Mouse (Mus musculus): ENCODE results near the gene Gm17332. TPM values are rescaled to one million over a fixed set of nuclear protein-coding genes. Genes with fewer than 3 reads are reported as not detected.
A peak's percentile ranks its signal among the peaks of the same experiment; 100 is the strongest.
"Not testable (repeated sequence)": the region's sequence is repeated elsewhere in the genome, so short reads cannot be mapped to it uniquely, and the experiment has no call there.

Gm17332 gene
- polyA plus RNA-seq, 1 experiment from 2014 or later: not detected

DNA sequence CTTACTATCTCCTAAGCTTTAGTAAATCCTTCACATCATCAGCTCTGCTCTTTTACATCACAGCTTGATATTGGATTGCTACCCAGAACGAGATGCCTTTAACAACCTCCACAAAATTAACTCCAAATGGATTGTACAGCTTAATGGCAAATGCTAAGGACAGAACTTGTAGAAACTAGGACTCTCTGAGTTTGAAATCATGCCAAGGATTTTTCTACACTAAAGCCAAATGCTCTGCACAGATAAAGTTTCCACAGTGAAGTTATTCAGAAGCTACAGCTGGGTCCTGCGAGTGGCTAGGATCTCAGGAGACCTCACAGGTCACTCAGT, 13.5 kb downstream of the Gm17332 start:
- H3K27me3 ChIP-seq (replicated peaks; ENCODE audit: control insufficient read depth, insufficient read depth, low read length): no peaks in the 10 kb centered on the region
- ATAC-seq (ENCODE audit: low read depth) (no peak), DNase-seq (ENCODE audit: low spot score) (peak; percentile 40)
- H3K27ac ChIP-seq (replicated peaks; ENCODE audit: low read depth, low read length): no peak overlapping the region
- peak overlapping the region; percentile 63 for H3K4me2 ChIP-seq (ENCODE audit: low read depth, low read length)
- H3K36me3 ChIP-seq (ENCODE audit: control insufficient read depth, insufficient read depth, low read length): no peaks in the 10 kb centered on the region
- H3K9me3 ChIP-seq (ENCODE audit: control insufficient read depth, low read length): no peaks in the 10 kb centered on the region
- H3K4me1 ChIP-seq (ENCODE audit: control insufficient read depth, insufficient read depth, low read length): peaks cover 3% of the 10 kb centered on the region; the same call in 1 of the 2 replicates
- H3K9ac ChIP-seq (ENCODE audit: low read depth, low read length): 0 out of 2 replicates have a peak overlapping the region, but pooled peaks have one; percentile 37
- H3K4me3 ChIP-seq (ENCODE audit: low read depth, low read length): peak overlapping the region; percentile 42
- 44% methylated on average over 2 of the region's 2 CpGs for WGBS

DNA sequence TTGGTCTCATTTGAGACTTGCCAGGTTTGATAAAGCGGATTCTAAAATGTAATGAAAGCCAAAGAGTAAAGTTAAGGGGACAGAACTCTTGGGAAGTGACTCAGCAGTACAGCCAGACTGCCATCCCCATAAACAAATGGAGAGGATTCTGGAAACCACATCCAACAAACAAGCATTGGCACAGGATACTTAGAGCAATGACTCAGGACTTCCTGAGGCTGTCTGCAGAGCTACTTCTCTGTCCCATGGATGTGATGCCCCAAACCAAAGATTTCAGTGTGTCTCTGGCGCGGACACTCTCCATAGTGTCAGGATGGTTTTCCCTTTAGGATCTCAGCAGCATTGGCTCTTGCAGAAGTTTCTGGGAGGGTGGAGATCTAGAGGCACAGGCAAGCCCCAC, 25.2 kb downstream of the Gm17332 start:
- no peak for DNase-seq (ENCODE audit: low spot score)
- Histone ChIP-seq H3K27ac (replicated peaks; ENCODE audit: low read depth, low read length) (no peak overlapping the region), H3K4me3 (ENCODE audit: low read depth, low read length) (no peak overlapping the region), H3K9ac (ENCODE audit: low read depth, low read length) (no peak overlapping the region), H3K9me3 (ENCODE audit: control insufficient read depth, low read length) (no peaks in the 10 kb centered on the region), H3K4me1 (ENCODE audit: control insufficient read depth, insufficient read depth, low read length) (no peaks in the 10 kb centered on the region), H3K36me3 (ENCODE audit: control insufficient read depth, insufficient read depth, low read length) (no peaks in the 10 kb centered on the region), H3K27me3 (replicated peaks; ENCODE audit: control insufficient read depth, insufficient read depth, low read length) (no peaks in the 10 kb centered on the region), H3K4me2 (ENCODE audit: low read depth, low read length) (no peak overlapping the region)
- WGBS: 91% methylated on average over 3 of the region's 3 CpGs
- ATAC-seq (ENCODE audit: low read depth): no peak

DNA sequence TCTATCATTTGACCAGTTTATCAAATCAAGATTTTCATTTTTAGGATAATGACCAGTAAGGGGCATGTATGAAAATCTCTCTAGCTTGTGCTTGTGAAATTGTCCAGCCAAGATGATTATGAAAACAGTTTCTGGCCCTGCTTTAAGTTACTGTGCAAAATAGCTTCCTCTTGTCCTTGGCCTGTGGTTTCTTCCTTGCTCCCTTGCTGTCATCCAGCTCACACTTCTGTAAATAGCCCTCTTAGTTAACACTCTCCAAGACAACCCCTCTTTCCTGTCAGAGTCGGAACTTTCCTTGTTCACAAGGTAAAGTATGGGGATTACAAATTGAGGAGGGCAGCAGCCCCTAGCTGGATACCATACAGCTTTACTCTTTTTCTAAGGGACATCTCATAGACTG, 43.9 kb downstream of the Gm17332 start:
- H3K9me3 ChIP-seq (ENCODE audit: control insufficient read depth, low read length); H3K4me2 ChIP-seq (ENCODE audit: low read depth, low read length); DNase-seq (ENCODE audit: low spot score); H3K36me3 ChIP-seq (ENCODE audit: control insufficient read depth, insufficient read depth, low read length); ATAC-seq (ENCODE audit: low read depth); H3K4me3 ChIP-seq (ENCODE audit: low read depth, low read length); H3K4me1 ChIP-seq (ENCODE audit: control insufficient read depth, insufficient read depth, low read length); H3K27ac ChIP-seq (replicated peaks; ENCODE audit: low read depth, low read length); H3K27me3 ChIP-seq (replicated peaks; ENCODE audit: control insufficient read depth, insufficient read depth, low read length); H3K9ac ChIP-seq (ENCODE audit: low read depth, low read length): not testable (repeated sequence)
- 71% methylated on average over 1 of the region's 1 CpGs for WGBS

- not testable (repeated sequence) for H3K4me2 ChIP-seq (ENCODE audit: low read depth, low read length); H3K27ac ChIP-seq (replicated peaks; ENCODE audit: low read depth, low read length); DNase-seq (ENCODE audit: low spot score); H3K9me3 ChIP-seq (ENCODE audit: control insufficient read depth, low read length); H3K4me1 ChIP-seq (ENCODE audit: control insufficient read depth, insufficient read depth, low read length); H3K9ac ChIP-seq (ENCODE audit: low read depth, low read length); H3K27me3 ChIP-seq (replicated peaks; ENCODE audit: control insufficient read depth, insufficient read depth, low read length); ATAC-seq (ENCODE audit: low read depth); H3K4me3 ChIP-seq (ENCODE audit: low read depth, low read length); H3K36me3 ChIP-seq (ENCODE audit: control insufficient read depth, insufficient read depth, low read length)
- 94% methylated on average over 1 of the region's 1 CpGs for WGBS
These were observed 47.4 kb downstream of the Gm17332 start for GRCm38 (mm10) chr11:31134824-31135223.

DNA sequence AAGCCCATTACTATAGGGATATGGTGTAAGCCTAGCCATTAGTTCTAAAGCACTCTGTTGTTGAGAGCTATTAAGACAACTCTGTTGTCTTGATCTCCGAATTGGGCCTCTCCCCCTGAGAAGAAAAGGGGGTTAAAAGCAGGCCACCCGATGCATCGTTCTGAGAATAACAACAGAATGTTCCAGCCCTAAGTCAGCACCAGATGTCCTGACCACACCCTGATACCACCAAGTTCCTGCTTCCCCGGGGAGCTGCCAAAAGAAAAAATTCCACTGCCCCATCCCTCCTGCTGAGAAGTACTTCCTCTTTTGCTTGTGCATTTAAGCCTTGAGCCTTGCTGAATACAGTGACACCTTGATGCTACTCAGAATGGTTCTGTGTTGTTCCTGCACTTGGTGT, 48.5 kb downstream of the Gm17332 start:
- not testable (repeated sequence) for H3K4me1 ChIP-seq (ENCODE audit: control insufficient read depth, insufficient read depth, low read length); H3K36me3 ChIP-seq (ENCODE audit: control insufficient read depth, insufficient read depth, low read length); DNase-seq (ENCODE audit: low spot score); H3K9ac ChIP-seq (ENCODE audit: low read depth, low read length); H3K27ac ChIP-seq (replicated peaks; ENCODE audit: low read depth, low read length); H3K27me3 ChIP-seq (replicated peaks; ENCODE audit: control insufficient read depth, insufficient read depth, low read length); H3K9me3 ChIP-seq (ENCODE audit: control insufficient read depth, low read length); H3K4me3 ChIP-seq (ENCODE audit: low read depth, low read length); H3K4me2 ChIP-seq (ENCODE audit: low read depth, low read length); ATAC-seq (ENCODE audit: low read depth)
- WGBS: 67% methylated on average over 4 of the region's 4 CpGs

Other genes starting within 250 kb of the Gm17332 start
- gene Erlec1, start 228.1 kb downstream of the Gm17332 start, polyA plus RNA-seq (2014; fragmentation: Nextera tagmentation; extraction: Ambion mirVana): 15.5 and 16.4 TPM in 2 replicates
- 12.5 and 15.0 TPM in 2 replicates for gene Chac2, start 196.1 kb downstream of the Gm17332 start, polyA plus RNA-seq (2014; fragmentation: Nextera tagmentation; extraction: Ambion mirVana)
- 1.6 and 1.9 TPM in 2 replicates for gene Stc2, start 187.6 kb upstream of the Gm17332 start, polyA plus RNA-seq (2014; fragmentation: Nextera tagmentation; extraction: Ambion mirVana)